Mouse (Mus musculus) liver, postnatal 0 days (tissue): ENCODE measurements at regions not wholly inside any gene's neighbourhood (a gene's known extent, or its start where the extent isn't known, plus 50 kb on each side); places are given as distances from the start of the nearest gene placed in this dataset.

ENCODE experiments used
- CTCF ChIP-seq: sonication (generic); IDR thresholded peaks from 2 replicates; pipeline ENCODE4 v1.5.1; 2016; ENCODE audit warnings: antibody characterized with exemption, low read depth
- EP300 ChIP-seq: IDR thresholded peaks from 2 replicates; pipeline ENCODE4 v1.6.1; 2016; ENCODE audit warnings: antibody characterized with exemption, low read depth, mild to moderate bottlenecking

DNA sequence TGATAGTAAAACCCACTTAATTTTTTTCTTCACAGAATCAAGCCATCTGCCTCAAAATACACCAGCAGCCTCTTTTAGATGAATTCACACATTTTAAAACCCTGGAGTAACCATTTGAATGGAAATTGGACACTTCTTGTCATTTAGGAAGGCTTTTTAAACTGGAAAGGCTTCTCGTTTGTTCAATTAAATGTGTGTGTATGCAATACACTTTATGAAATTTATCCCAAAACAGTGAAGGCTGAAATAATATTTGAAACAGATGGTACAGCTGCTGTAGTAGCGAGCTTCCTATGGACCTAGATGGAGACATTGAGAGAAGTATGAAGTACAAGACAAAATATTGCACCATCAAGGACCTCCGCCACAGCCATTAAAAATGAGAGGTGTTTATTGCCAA, 121.1 kb upstream of the Zpld1 start:
- TF ChIP-seq CTCF, result no peak
- no peak for TF ChIP-seq EP300
